Mouse (Mus musculus): ENCODE results near the gene Clic4.

- TF ChIP-seq CTCF (IDR thresholded peaks at IDR 0.05; ENCODE audit: insufficient read depth, low read depth, low read length) (no peak), POLR2A (IDR thresholded peaks at IDR 0.05; ENCODE audit: insufficient read depth, low read depth, low read length) (no peak)
Measured at GRCm38 (mm10) chr4:135257881-135258476, 14.6 kb downstream of the Clic4 start.

Data from olfactory bulb, adult 2 months (tissue).